Mouse (Mus musculus): ENCODE data around the gene Gm10358.
"Not testable (repeated sequence)": the region's sequence is repeated elsewhere in the genome, so short reads cannot be mapped to it uniquely, and the experiment has no call there.

The Gm10358 gene

GRCm38 (mm10) chr8:75406489-75406888 is at the start of gene Gm10358:
Gm10358 (minus strand) TSS chr8:75406589.
- DNase-seq, result no peak

DNA sequence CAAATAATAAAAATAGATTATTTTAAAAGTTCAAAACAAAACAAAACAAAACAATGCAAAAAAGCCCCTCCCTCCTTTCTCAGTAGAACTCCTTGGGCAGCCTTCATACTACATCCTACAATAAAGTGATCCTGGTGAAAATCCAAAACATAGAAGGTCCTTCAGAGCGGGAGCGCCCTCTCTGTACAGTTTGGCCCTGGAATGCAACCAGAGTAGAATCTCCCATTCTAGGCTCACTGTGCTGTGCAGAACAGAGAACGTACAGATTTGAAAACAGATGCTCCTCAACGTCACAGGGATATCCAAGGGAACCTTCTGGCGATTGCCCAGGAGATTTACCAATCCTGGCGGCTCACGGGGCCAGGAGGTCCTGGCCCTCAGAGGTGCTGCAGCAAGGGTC is 42.0 kb upstream of the Gm10358 start, which contains the start of gene Iqcm:
Gene Iqcm (plus strand): TSS at position 301 of the 400 bp plus-strand sequence.
- no peak for DNase-seq

GRCm38 (mm10) chr8:75415696-75416095 is 9.3 kb upstream of the Gm10358 start:
- not testable (repeated sequence) for DNase-seq

DNA sequence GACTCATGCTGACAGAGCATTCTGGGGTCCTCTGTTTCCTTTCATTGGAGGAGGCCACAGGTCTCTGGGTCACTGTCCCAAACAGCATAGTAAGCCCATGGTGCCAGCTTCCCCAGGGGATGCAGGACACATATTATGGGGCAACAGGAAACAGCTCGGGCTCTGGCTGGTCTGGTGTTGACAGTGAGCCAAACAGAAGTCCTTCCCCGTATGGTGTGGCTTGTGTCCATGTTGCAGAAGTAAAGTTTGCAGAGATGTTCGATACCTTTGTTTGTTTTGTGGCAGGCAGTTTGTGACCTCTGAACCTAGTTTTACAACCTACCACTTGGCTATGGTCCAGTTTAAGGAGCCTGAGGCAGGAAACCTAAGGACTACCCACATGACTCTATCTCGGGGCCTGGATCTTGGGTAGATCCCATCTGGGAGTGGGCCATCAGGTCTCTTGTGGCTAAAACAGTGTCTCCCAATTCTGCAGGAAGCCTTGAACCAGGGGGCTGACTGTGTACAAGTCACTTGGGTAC is 21.6 kb downstream of the Gm10358 start:
- no peak for DNase-seq

DNA sequence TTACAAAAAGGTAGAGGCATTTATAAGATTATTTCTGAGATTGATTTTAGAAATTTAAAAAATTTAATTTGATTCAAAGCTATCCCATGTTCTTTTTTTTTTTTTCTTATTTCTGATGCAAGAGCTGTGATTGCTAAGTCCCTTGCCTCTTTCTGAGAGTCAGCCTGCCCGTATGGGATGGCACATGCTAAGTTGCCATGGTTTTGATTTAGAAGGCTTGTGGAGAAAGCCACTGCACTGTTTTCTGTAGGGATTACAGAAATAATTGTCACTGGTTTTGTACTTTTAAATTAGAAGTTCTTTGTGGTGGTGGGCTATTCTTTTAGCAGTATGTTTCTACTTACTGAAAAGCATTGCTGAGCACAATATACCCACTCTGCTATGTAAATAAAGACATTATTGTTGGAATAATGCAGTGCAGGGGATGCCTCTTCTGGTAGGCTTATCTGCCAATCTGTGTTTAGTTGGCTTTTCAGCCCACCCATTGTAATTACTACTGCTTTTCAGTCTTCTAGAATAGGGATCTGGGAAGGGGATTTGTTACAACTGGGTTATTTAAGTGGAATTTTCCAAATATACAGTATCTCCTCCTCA is 30.8 kb downstream of the Gm10358 start:
- no peak for DNase-seq

DNA sequence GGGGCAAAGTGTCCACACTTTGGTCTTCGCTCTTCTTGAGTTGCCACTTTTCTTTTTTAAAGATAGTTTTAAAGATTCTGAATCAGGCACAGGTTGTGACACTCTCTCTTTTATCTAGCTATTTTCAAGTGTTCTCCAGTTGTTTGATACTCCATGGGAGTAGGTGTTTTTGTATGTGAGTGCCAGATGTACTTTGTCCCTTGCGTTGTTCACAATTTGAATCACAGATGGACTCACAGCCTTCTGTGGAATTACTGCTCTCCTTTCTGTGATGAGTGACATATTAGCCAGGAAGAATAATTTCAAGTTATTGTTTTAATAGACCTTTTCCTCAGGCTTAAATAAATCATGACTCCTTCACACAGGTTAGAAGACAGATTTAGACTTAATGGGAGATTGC is 34.4 kb downstream of the Gm10358 start:
- no peak for DNase-seq

Data from cerebellum, adult 11 months (tissue).